Mouse (Mus musculus) yolk sac, embryonic 10.5 days (tissue): Measurements from ENCODE around the gene Zfp27.
"Not testable (repeated sequence)": the region's sequence is repeated elsewhere in the genome, so short reads cannot be mapped to it uniquely, and the experiment has no call there.

Experiments
- DNase-seq: peaks from one replicate; pipeline ENCODE4 v3.0.0-alpha.2; 2017; ENCODE audit warnings: low spot score

Zfp27 gene

DNA sequence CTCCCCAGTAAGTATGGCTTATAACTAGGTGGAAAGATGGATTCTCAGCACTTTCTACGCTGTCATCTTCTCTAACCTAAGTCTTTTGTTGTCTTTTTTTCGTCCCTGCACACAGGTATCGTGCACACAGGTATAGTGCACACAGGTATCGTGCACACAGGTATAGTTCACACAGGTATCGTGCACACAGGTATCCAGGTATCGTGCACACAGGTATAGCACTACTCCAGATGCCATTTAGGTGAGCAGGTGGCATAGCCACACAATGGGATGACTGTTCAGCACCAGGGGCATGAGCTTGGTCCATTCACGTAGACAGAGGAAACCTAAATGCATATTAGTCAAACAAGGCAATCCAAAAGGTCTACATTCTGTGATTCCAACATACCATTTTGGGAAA, 15.9 kb downstream of the Zfp27 start:
- no peak for DNase-seq

DNA sequence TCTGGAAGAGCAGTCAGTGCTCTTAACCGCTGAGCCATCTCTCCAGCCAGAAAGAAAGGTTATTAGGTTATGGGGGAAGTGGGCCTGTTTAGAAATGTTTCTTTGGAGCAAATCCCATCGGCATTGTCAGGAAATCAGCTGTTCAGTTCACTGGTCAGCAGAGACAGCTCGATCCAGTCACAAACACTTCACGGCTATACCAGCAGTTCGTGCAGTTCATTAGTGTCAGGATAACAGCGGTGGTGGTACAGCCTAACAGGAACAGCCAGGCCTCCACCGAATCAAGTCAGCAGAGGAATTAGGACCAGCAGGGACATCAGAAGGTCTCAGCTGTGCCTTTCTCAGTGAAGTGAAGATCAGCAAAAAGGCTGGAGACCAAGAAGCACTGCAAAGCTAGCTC, 25.5 kb downstream of the Zfp27 start:
- no peak for DNase-seq

DNA sequence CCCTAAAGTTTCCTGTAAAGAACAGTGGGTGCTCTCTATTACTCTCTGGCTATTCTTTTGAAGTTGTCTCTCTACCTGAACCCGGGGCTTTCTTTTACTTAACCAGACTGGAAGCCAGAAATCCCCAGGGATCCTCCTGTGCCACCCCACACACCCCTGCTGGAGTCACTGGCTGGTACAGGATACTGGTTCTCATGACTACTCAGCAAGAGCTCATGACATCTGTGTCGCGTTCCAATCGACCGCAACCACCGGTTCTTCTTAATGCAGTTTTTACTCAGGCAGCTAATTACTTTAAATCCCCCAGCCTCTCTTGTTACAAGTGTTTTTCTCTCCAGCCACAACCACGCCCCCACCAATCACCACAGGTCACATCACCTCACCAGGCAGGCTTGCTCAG, 26.3 kb downstream of the Zfp27 start:
- DNase-seq, result no peak

DNA sequence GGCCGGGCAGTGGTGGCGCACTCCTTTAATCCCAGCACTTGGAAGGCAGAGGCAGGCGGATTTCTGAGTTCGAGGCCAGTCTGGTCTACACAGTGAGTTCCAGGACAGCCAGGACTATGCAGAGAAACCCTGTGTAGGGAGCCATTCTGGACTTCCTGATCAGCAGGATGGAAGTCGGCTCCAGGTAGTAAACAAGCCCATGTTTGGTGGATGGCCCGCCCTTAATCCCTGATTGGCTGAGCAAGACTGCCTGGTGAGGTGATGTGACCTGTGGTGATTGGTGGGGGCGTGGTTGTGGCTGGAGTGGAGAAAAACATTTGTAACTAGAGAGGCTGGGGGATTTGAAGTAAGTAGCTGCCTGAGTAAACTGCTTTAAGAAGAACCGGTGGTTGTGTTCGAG, 28.8 kb downstream of the Zfp27 start:
- not testable (repeated sequence) for DNase-seq

DNA sequence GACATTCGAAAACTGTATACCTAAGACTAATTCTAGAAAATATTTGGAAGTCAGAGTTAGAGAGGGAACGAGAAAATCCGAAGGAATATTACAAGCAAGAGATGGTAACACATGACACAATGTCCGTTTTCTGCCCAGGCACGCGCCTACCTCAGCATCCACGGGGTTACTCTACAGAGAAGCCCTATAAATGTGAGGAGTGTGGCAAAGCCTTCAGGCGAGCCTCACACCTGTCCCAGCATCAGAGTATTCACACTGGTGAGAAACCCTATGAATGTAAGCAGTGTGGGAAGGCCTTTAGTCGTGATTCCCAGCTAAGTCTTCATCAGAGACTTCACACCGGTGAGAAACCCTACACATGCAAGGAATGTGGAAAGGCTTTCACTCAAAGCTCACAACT, 32.1 kb downstream of the Zfp27 start:
- DNase-seq, result no peak

DNA sequence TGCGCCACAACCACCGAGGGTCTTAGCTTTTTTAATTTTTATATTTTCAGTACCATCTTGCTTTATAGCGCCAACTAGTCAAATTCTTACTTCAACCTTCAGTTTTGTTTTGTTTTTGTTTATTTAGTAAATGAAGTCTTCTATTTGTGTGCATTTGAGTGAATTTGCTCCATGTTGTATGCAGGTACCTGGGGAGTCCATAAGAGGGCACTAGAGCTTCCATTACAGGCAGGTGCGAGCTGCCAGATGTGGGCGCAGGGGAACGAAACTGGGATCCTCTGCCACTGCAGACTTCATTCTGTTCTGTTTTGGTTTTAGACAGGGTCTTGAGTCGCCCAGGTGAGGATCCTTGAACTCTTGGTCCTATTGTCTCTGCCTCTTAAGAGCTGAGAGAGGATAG, 44.7 kb downstream of the Zfp27 start:
- no peak for DNase-seq

DNA sequence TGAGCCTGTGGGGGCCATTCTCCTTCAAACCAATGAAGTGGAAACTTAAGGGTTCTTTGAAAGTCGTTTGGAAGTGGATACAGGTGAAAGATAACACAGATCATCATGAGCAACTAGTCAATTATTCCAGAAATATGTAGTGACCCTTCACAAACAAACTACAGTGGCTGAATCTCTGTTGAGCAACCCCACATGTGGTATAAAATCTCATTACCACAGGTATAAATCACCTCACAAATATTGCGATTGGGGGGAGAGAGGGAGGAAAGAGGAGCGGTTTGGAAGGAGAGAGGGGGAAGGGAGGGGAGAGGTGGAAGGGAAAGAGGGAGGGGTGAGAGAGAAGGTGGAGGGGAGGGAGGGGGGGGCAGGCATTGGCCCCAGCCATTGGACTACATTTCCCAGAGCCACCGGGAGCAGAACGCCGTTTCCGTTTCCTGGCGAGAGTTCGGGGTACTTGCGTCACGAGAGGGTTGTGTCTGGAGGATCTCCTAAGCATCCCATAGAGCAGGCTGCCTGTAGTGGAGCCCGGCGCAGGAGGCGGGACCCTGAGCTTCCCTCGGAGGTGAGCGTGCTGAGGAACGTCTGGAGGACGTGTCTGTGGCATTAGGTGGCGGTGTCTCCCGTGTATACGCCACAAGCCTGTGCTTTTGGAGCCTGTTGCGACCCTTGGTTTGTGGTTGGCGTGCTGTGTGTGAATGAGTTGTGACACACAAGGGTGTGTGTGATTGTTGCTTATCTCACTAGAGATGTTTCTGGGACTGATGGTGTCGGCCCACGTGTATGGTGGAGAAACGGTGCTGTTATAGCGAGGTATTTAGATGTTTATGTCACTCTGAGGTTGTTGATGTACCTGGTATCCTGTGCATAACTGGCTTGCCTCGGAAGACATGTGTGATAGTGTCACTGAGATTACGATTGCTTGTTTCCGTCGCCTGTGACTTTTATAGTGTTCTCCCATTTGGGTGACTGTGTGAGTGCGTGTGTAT, 46.5 kb downstream of the Zfp27 start, which contains the start of gene Zfp420:
TSS of gene Zfp420 (plus strand) at position 448 of the 986 bp plus-strand sequence.
- DNase-seq, result peak; percentile 86

DNA sequence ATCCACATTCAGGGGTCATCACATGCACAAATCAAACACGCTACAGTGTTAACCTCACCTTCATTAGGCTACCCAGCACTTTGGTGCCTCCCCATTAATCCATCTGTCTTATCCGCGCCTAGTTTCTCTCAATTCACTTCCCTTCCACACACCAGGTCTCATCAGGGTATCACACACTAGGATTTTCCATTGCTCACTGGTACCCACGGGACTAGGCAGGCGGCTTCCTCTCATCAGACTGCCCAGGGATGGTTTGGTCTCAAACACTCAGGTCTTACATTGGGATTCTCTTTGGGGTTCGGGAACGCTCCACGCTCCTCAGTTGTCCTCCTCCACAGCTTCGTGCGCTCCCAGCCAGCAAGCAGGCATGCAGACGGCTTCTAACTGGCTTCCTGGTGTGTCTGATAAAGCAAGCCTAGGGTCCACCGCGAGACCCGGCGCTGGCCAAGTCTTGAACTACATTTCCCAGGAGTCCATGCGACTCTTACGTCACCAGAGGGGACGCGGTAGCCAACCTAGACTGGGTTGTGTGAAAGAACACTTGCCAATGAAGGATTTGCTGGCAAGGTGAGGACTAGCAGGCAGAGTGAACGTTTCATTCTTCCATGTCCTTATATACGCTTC, 53.0 kb downstream of the Zfp27 start, which contains the start of gene Zfp940:
TSS of gene Zfp940 (minus strand) at position 451 of the 624 bp plus-strand sequence.
- peak; percentile 87 for DNase-seq

DNA sequence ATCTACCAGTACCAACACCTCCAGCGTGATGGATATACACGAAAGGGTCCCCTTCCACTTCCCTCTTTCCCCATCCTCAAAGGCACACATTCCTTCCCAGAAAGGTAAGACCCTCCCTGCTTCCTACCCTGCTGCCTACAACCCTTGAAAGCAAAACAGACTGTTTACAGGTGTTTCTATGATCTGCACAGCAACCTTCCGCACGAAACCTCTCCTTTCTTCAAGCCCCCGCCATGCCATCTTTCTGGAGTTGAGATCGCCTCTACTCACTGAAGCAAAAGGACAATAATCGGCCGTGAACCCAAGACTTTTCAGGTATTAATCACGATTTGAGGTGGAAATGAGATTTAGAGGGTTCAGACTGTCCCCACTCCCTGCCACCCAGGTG, 53.5 kb downstream of the Zfp27 start:
- DNase-seq, result no peak

DNA sequence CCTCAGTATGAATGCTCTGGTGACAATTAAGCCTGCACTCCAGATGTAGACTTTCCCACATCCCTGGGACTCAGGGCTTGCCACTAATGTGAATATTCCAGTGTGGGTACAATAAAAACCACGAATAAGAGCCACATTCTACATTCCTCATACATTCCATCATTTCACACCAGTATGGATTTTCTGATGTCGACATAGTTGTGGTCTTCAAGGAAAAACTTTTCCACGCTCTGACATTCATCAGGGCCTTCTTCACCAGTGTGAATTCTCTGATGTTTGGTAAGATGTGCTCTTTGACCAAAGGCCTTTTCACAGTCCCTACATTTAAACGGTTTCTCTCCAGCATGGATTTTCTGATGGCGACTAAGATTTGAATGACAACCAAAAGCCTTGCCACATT, 61.8 kb downstream of the Zfp27 start:
- DNase-seq, result no peak
